Mouse (Mus musculus) intestine, embryonic 14.5 days (tissue): ENCODE measurements at regions not wholly inside any gene's neighbourhood (a gene's known extent, or its start where the extent isn't known, plus 50 kb on each side); places are given as distances from the start of the nearest gene placed in this dataset.
A peak's percentile ranks its signal among the peaks of the same experiment; 100 is the strongest.

Experiments
- ATAC-seq: fragments of 200-750 bp; cut with Nextera tagmentation; replicated peaks from 2 replicates; pipeline ENCODE4 v1.8.0; 2017; ENCODE audit warnings: low read depth, moderate number of reproducible peaks, moderate TSS enrichment, moderate library complexity; ENCODE audit not compliant: low FRiP score, low TSS enrichment
- DNase-seq: peaks from one replicate; pipeline ENCODE4 v3.0.0-alpha.2; 2018; ENCODE audit warnings: low spot score
- H3K27ac ChIP-seq: fragments of 300-500 bp; sonication (generic); 2 replicates; pipeline ENCODE4 v1.5.1; 2014; ENCODE audit warnings: low read depth, mild to moderate bottlenecking, control low read depth
- H3K27me3 ChIP-seq: fragments of 300-500 bp; sonication (generic); replicated peaks from 2 replicates; pipeline ENCODE4 v1.6.1; 2014; ENCODE audit warnings: low read length, control low read depth; ENCODE audit not compliant: control insufficient read depth, insufficient read depth
- H3K36me3 ChIP-seq: fragments of 300-500 bp; sonication (generic); 2 replicates; pipeline ENCODE4 v1.6.1; 2014; ENCODE audit warnings: low read length, control low read depth; ENCODE audit not compliant: control insufficient read depth, insufficient read depth
- H3K4me1 ChIP-seq: fragments of 300-500 bp; sonication (generic); replicated peaks from 2 replicates; pipeline ENCODE4 v1.6.1; 2014; ENCODE audit warnings: low read length, control low read depth, mixed read lengths; ENCODE audit not compliant: control insufficient read depth, insufficient read depth
- H3K4me2 ChIP-seq: fragments of 300-500 bp; sonication (generic); 2 replicates; pipeline ENCODE4 v1.6.1; 2014; ENCODE audit warnings: low read length
- H3K4me3 ChIP-seq: fragments of 300-500 bp; sonication (generic); 2 replicates; pipeline ENCODE4 v1.5.1; 2014; ENCODE audit warnings: low read depth, low read length, control low read depth, mixed read lengths
- H3K9ac ChIP-seq: fragments of 300-500 bp; sonication (generic); 2 replicates; pipeline ENCODE4 v1.6.1; 2014; ENCODE audit warnings: mild to moderate bottlenecking, low read length
- H3K9me3 ChIP-seq: fragments of 300-500 bp; sonication (generic); 2 replicates; pipeline ENCODE4 v1.6.1; 2016; ENCODE audit warnings: low read length, control low read depth; ENCODE audit not compliant: control insufficient read depth
- WGBS: fragments of 180-500 bp; shearing (Covaris S2); extraction: QIAGEN DNeasy Blood & Tissue Kit; methylation state at CpG from one replicate; pipeline ENCODE4 v1.1.7; 2014; 5-methylcytosine and 5-hydroxymethylcytosine counted together

DNA sequence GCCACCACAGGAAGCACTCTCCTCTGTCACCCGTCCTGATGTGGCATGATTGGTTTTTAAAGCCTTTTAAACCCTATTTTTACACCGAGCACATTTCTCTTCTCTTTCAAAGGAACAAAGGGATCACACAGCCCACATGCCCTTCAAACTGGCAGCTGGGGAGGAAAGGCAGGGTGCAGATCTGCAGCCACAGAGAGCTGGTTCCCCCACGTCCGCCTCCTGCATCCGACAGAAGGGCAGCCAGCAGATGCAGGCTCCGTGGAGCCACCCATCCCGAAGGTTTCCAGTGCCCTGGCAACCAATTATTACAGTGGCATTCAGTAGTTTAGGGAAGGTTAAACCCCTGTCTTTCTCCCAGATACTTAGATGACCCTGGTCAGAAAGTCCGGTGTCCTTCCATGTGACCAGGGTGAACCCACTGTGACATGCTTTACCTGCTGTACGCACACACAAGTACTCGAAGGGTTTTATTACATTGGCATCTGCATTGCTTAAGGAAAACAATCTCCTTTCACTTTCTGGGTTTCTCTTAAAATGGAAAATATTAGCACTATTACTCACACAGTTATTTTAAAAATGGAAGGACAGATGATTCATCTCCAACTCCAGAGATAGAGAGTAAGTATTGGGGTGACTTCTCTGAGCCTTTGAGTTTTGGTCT, 156.7 kb upstream of the Ubl3 start:
- Histone ChIP-seq H3K4me3 (no peak overlapping the region), H3K27me3 (no peaks in the 10 kb centered on the region), H3K4me2 (no peak overlapping the region), H3K27ac (no peak overlapping the region), H3K4me1 (no peaks in the 10 kb centered on the region), H3K9me3 (no peaks in the 10 kb centered on the region), H3K36me3 (no peaks in the 10 kb centered on the region), H3K9ac (no peak overlapping the region)
- ATAC-seq: no peak
- no peak for DNase-seq
- 42% methylated on average over 10 of the region's 10 CpGs for WGBS

DNA sequence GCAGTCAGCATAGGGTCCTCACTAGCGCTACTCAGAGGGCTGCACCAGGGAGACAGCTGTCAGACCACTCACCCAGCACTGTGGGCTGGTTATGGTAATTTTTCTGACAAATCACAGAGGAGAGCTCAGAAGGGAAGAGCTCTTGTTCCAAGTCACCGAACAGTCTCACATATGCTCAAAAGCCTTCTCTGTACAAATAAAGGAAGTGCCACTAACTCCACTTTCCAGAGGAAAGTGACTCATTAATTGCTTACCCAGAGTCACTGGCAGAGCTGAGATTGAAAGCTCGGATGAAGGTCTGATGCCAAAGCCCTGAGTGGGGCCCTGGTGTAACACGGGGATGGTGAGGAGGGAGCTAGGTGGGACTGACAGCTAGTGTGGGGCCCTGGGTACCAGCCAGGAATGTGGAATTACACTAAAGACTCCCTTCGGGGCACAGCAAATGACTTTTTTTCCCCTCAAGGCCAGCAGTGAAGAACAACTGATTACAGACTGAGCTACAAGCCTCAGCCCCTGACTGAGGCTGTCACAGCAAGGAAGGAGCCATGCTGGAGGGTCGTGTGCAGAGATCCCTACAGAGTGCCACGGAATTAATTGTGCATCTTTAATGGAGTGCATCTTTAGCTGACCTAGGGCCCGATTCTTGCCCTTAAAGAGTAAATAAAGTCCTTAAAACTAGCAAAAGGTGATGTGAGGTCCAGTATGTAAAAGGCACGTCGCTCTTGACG, 155.6 kb upstream of the Ubl3 start:
- H3K27ac ChIP-seq: no peak overlapping the region
- no peaks in the 10 kb centered on the region for H3K27me3 ChIP-seq
- H3K4me3 ChIP-seq: no peak overlapping the region
- H3K9ac ChIP-seq: no peak overlapping the region
- ATAC-seq (peak; percentile 42; the same call in 1 of the 2 replicates), DNase-seq (peak; percentile 63)
- no peaks in the 10 kb centered on the region for H3K9me3 ChIP-seq
- no peaks in the 10 kb centered on the region for H3K4me1 ChIP-seq
- 32% methylated on average over 11 of the region's 11 CpGs for WGBS
- no peak overlapping the region for H3K4me2 ChIP-seq
- H3K36me3 ChIP-seq: no peaks in the 10 kb centered on the region

DNA sequence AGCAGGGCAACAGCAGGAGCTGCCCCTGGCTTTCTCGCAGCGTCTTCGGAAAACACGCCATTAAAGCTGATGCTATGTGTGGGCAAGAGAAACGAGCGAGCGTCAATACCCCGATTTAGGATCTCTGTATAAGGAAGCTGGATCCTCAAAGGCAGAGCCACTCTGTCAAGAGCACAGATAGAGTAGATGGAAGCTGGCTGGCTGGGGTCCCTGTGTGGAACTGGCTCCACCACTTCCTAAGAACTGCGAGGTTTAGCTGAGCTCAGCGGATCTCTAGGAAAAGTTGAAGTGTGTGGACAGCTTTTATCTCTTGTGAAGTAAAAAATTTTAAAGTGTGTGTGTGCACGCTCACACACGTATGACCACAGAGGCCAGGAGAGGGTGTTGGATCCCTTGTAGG, 154.7 kb upstream of the Ubl3 start:
- no peak overlapping the region for H3K4me3 ChIP-seq
- H3K27ac ChIP-seq: no peak overlapping the region
- H3K4me1 ChIP-seq: no peaks in the 10 kb centered on the region
- H3K4me2 ChIP-seq: no peak overlapping the region
- no peak for ATAC-seq
- H3K9ac ChIP-seq: no peak overlapping the region
- DNase-seq: no peak
- H3K9me3 ChIP-seq: no peaks in the 10 kb centered on the region
- 85% methylated on average over 12 of the region's 12 CpGs for WGBS
- no peaks in the 10 kb centered on the region for H3K27me3 ChIP-seq
- no peaks in the 10 kb centered on the region for H3K36me3 ChIP-seq

DNA sequence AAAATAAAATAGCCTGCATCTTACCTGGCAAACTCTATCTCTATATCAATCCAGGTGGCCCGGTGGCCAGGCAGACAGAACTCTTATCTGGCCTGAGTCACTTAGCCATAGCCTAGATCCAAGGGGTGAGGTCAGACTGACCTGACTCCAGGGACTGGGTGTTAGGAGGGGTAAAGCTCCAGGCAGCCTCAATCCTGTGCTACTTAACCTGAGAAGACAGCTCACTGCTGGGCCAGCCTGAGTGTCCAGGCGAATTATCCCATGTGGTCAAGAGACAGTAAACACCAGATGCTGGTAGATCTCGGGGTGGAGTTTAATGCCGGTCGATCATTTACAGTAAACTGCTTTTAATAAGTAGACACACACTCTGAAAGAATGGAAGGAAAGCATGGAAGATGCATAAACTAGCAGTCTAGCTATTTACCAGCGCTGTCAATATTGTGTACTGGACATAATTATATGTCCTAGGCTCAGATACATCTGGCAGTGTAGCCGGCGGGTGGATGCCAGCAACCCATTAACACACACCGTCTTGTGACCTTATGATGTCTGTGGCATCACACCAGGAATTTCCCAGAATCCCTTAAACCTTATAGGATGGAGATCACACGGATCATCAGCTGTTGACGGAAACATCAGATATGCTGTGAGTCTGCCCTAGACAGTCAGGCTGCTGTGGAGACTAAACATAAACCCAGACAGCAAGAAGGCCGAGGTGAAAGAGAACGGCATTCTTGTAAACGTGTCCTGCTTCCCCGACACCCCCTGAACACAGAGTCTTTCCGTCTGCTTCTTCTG, 153.9 kb upstream of the Ubl3 start:
- no peak for DNase-seq
- Histone ChIP-seq H3K4me1 (peaks cover 4% of the 10 kb centered on the region; the same call in 1 of the 2 replicates), H3K27ac (no peak overlapping the region), H3K4me3 (no peak overlapping the region), H3K4me2 (no peak overlapping the region), H3K36me3 (no peaks in the 10 kb centered on the region), H3K9ac (no peak overlapping the region), H3K9me3 (no peaks in the 10 kb centered on the region), H3K27me3 (no peaks in the 10 kb centered on the region)
- WGBS: 53% methylated on average over 16 of the region's 16 CpGs
- no peak for ATAC-seq

DNA sequence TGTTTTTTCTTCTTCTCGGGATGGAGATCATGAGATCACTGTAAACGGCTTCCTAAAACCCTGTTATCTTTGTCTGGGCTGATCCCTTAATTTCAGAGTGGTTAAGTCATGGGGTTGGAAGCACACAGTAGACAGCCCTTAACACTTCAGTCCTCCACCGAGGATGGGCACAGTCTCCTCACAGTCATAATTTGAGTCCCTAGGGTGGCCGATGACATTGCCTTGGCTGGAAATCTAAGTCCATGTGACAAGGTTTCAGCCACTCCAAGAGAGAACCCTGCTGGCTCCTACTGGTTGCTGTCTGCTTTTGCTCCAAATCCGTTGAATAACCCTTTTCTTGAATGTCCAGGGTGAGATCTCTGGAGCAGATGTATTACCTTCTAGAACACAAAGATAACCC, 152.2 kb upstream of the Ubl3 start:
- Histone ChIP-seq H3K36me3 (no peaks in the 10 kb centered on the region), H3K4me1 (peaks cover 4% of the 10 kb centered on the region; the same call in 1 of the 2 replicates), H3K4me3 (no peak overlapping the region), H3K27me3 (no peaks in the 10 kb centered on the region), H3K9me3 (no peaks in the 10 kb centered on the region), H3K4me2 (no peak overlapping the region), H3K27ac (no peak overlapping the region), H3K9ac (no peak overlapping the region)
- DNase-seq (no peak), ATAC-seq (no peak)
- 58% methylated on average over 5 of the region's 5 CpGs for WGBS

DNA sequence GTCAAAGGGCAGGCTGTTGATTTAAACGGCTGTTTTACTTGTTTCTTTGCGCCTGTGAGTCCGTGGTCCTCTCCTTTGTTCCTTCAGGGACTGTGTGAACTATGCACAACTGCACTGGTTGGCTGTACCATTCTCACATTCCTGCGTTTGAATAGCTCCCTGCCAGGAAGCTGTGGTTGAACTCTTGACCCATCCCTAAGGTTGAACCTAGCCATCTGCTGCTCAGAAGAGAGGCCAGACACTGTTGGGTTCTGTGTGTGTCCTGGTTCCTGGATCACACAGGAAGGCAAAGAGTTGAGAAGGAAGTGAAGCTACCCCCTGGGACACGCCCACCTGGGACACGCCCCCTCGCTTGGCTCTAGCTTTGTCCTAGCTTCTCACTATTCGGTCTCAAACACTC, 149.3 kb upstream of the Ubl3 start:
- Histone ChIP-seq H3K4me1 (peaks cover 9% of the 10 kb centered on the region), H3K27ac (no peak overlapping the region), H3K27me3 (no peaks in the 10 kb centered on the region), H3K36me3 (no peaks in the 10 kb centered on the region), H3K4me3 (no peak overlapping the region), H3K4me2 (no peak overlapping the region), H3K9ac (no peak overlapping the region), H3K9me3 (no peaks in the 10 kb centered on the region)
- DNase-seq (no peak), ATAC-seq (no peak)
- 41% methylated on average over 8 of the region's 8 CpGs for WGBS

DNA sequence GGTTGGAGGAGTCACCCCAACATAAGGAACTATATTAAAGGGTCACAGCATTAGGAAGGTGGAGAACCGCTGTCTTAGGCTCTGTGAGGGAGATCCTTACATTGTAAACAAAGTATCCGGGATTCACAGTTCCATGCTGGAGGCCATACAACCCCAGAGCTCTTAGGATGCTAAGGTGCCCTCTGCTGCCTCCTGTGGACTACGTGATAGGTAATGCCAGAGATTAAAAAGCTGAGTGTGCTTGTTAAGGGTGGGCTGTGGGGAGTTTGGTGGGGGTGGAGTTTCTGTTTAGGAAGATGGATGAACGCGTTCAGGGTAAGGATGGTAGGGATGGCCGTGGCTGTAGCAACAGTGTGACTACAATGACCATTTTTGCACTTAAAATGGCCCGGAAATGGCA, 148.4 kb upstream of the Ubl3 start:
- Histone ChIP-seq H3K9ac (no peak overlapping the region), H3K9me3 (no peaks in the 10 kb centered on the region), H3K27me3 (no peaks in the 10 kb centered on the region), H3K4me1 (peaks cover 9% of the 10 kb centered on the region), H3K27ac (no peak overlapping the region), H3K4me3 (no peak overlapping the region), H3K36me3 (no peaks in the 10 kb centered on the region), H3K4me2 (no peak overlapping the region)
- ATAC-seq: no peak
- DNase-seq: no peak
- WGBS: 77% methylated on average over 7 of the region's 7 CpGs

DNA sequence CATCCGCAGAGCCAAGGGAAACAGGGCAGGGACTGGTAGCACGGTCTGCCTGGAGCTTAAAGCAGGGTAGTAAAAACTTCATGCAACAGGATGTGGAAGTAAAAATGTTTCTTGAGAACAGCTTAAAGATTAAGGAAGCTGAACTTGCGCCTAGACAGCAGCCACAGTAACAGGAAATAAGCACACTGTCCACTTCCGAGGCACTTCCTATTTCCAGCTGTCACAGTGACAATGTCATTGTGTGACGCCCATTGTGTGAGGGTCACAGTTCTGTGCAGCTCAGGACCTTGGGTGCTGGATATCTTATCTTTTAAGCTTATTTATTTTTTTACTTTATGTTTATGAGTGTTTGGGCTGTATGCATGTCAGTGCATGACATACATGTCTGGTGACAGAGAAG, 147.7 kb upstream of the Ubl3 start:
- no peak overlapping the region for H3K4me2 ChIP-seq
- no peak overlapping the region for H3K4me3 ChIP-seq
- no peaks in the 10 kb centered on the region for H3K9me3 ChIP-seq
- WGBS: 71% methylated on average over 5 of the region's 5 CpGs
- no peak overlapping the region for H3K9ac ChIP-seq
- DNase-seq (no peak), ATAC-seq (0 out of 2 replicates have a peak, but pooled peaks have one; percentile 53)
- peaks cover 9% of the 10 kb centered on the region for H3K4me1 ChIP-seq
- no peaks in the 10 kb centered on the region for H3K27me3 ChIP-seq
- H3K27ac ChIP-seq: no peak overlapping the region
- H3K36me3 ChIP-seq: no peaks in the 10 kb centered on the region
